Mouse (Mus musculus) spleen, adult 10 weeks (tissue): ENCODE results near the gene Olfr767. TPM values are rescaled to one million over a fixed set of nuclear protein-coding genes. Genes with fewer than 3 reads are reported as not detected.

Experiments used
- polyA plus RNA-seq: library from polyadenylated mRNA; stranded (reverse); fragments of 350-450 nt; fragmentation: Illumina TruSeq; extraction: RNeasy Lipid Tissue Mini Kit (QIAGEN cat#74804); gene quantifications from one replicate; pipeline ENCODE4 v1.2.3, GENCODE M21; 2015; ENCODE audit warnings: low replicate concordance; ENCODE audit not compliant: insufficient read depth

Olfr767 gene
- polyA plus RNA-seq: not detected

GRCm38 (mm10) chr10:129082810-129083209 lies at the start of gene Olfr767:
Gene Olfr767, minus strand, starts transcription at chr10:129082910.

GRCm38 (mm10) chr10:129117761-129118160 lies 35.1 kb upstream of the Olfr767 start, which contains the start of gene Olfr769:
Gene Olfr769, minus strand, starts transcription at chr10:129117861.

GRCm38 (mm10) chr10:129099275-129099674 lies 16.6 kb upstream of the Olfr767 start, which contains the start of gene Olfr768:
Gene Olfr768, minus strand, starts transcription at chr10:129099375.

GRCm38 (mm10) chr10:129068877-129069276 lies 13.8 kb downstream of the Olfr767 start, which contains the start of gene Olfr766-ps1:
Gene Olfr766-ps1, minus strand, starts transcription at chr10:129068977.

GRCm38 (mm10) chr10:129049898-129050297 lies 32.8 kb downstream of the Olfr767 start, which contains the start of gene Olfr765:
Gene Olfr765, minus strand, starts transcription at chr10:129049998.

DNA sequence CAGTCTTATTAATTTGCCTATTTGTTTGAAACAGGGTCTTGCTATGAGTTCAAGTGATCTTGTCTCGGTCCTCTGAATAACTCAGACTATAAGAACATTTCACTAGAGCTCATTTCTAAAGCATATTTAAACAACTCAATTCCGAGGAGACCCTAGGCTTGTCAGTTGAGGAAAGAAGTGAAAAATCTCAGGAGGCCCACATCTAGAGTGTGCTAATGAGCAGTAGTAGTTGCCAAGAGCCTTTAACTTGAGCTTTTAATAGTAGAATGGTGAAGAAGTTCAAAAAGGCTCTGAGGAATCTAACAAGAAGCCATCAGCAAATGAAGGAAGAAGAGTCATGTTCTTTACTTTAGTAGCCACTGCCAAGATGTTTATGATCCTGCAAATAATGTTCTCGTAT lies 42.9 kb downstream of the Olfr767 start, which contains the start of gene Olfr764-ps1:
Olfr764-ps1 (minus strand) TSS at position 101 of the 400 bp plus-strand sequence.

Other genes starting within 250 kb of the Olfr767 start
- gene Gdf11, start 191.2 kb downstream of the Olfr767 start, polyA plus RNA-seq: 20.5 TPM
- gene Cd63, start 181.9 kb downstream of the Olfr767 start, polyA plus RNA-seq: 133 TPM
- gene Rdh5, start 160.0 kb downstream of the Olfr767 start, polyA plus RNA-seq: 10.6 TPM
- 64.2 TPM for gene Bloc1s1, start 158.9 kb downstream of the Olfr767 start, polyA plus RNA-seq
- gene Itga7, start 149.1 kb downstream of the Olfr767 start, polyA plus RNA-seq: 1.9 TPM
- not detected for gene Mettl7b, start 121.9 kb downstream of the Olfr767 start, polyA plus RNA-seq
- gene Olfr9, start 93.5 kb downstream of the Olfr767 start, polyA plus RNA-seq: not detected
- not detected for gene Olfr763, start 72.1 kb downstream of the Olfr767 start, polyA plus RNA-seq
- gene Olfr764-ps1, start 43.0 kb downstream of the Olfr767 start, polyA plus RNA-seq: not detected
- not detected for gene Olfr765, start 32.9 kb downstream of the Olfr767 start, polyA plus RNA-seq
- gene Olfr766-ps1, start 13.9 kb downstream of the Olfr767 start, polyA plus RNA-seq: not detected
- gene Olfr768, start 16.5 kb upstream of the Olfr767 start, polyA plus RNA-seq: not detected
- gene Olfr769, start 35.0 kb upstream of the Olfr767 start, polyA plus RNA-seq: not detected
- not detected for gene Olfr770, start 56.1 kb upstream of the Olfr767 start, polyA plus RNA-seq
- not detected for gene Olfr771, start 81.8 kb upstream of the Olfr767 start, polyA plus RNA-seq
- not detected for gene Olfr772, start 95.0 kb upstream of the Olfr767 start, polyA plus RNA-seq
- not detected for gene Olfr773, start 104.5 kb upstream of the Olfr767 start, polyA plus RNA-seq
- not detected for gene Olfr774, start 153.3 kb upstream of the Olfr767 start, polyA plus RNA-seq
- not detected for gene Olfr775, start 165.5 kb upstream of the Olfr767 start, polyA plus RNA-seq
- not detected for gene Olfr776, start 176.2 kb upstream of the Olfr767 start, polyA plus RNA-seq
- not detected for gene Olfr777, start 188.6 kb upstream of the Olfr767 start, polyA plus RNA-seq
- not detected for gene Olfr780, start 235.2 kb upstream of the Olfr767 start, polyA plus RNA-seq
- not detected for gene Olfr781, start 245.9 kb upstream of the Olfr767 start, polyA plus RNA-seq